Mouse (Mus musculus): ENCODE data around the gene Scaf8.

DNA sequence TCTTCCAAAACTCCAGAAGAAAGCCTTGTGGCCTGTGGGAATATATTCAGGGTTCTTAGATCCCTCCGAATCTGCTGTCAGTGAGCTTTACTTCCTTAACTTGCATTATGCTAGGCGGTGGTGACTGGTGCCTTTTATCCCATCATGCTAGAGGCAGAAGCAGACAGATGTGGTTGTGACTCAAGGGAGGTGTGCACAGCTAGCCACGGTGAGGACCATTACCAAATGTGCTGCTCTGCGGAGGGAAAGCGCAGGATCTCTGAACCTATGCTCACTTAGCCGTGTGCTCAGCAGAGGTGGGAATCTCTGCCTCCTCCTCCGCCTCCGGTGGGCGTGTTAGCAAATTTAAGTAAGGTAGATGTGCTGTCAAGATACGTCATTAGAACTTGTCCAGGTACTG lies 98.1 kb downstream of the Scaf8 start:
- TF ChIP-seq CTCF (IDR thresholded peaks at IDR 0.05; ENCODE audit: insufficient read depth, low read depth, low read length) (no peak), POLR2A (IDR thresholded peaks at IDR 0.05; ENCODE audit: insufficient read depth, low read depth, low read length) (no peak)

Data from olfactory bulb, adult 2 months (tissue).